Mouse (Mus musculus): ENCODE data around the gene Pmf1.
"Not testable (repeated sequence)": the region's sequence is repeated elsewhere in the genome, so short reads cannot be mapped to it uniquely, and the experiment has no call there.

Gene Pmf1

GRCm38 (mm10) chr3:88395288-88395687, 14.8 kb downstream of the Pmf1 start:
- DNase-seq (ENCODE audit: extremely low spot score), result no peak

GRCm38 (mm10) chr3:88393776-88394375, 16.3 kb downstream of the Pmf1 start:
- DNase-seq (ENCODE audit: extremely low spot score), result no peak

GRCm38 (mm10) chr3:88384364-88384763, 25.8 kb downstream of the Pmf1 start, which contains the start of gene Bglap:
TSS of gene Bglap (minus strand) at chr3:88384464.
- DNase-seq (ENCODE audit: extremely low spot score), result no peak

GRCm38 (mm10) chr3:88382383-88382782, 27.7 kb downstream of the Pmf1 start:
- not testable (repeated sequence) for DNase-seq (ENCODE audit: extremely low spot score)

- peak; percentile 66 for DNase-seq (ENCODE audit: extremely low spot score)
Observed at GRCm38 (mm10) chr3:88381389-88382315, 28.5 kb downstream of the Pmf1 start.

- DNase-seq (ENCODE audit: extremely low spot score), result not testable (repeated sequence)
Observed at GRCm38 (mm10) chr3:88378599-88378998, 31.5 kb downstream of the Pmf1 start, which contains the start of gene Bglap2. TSS of gene Bglap2 (minus strand) at chr3:88378699.

- not testable (repeated sequence) for DNase-seq (ENCODE audit: extremely low spot score)
Observed at GRCm38 (mm10) chr3:88376644-88377043, 33.5 kb downstream of the Pmf1 start.

GRCm38 (mm10) chr3:88375750-88376626, 34.1 kb downstream of the Pmf1 start:
- peak; percentile 57 for DNase-seq (ENCODE audit: extremely low spot score)

GRCm38 (mm10) chr3:88372643-88373042, 37.5 kb downstream of the Pmf1 start, which contains the start of gene Bglap3:
TSS of gene Bglap3 (minus strand) at chr3:88372743.
- not testable (repeated sequence) for DNase-seq (ENCODE audit: extremely low spot score)

- DNase-seq (ENCODE audit: extremely low spot score), result not testable (repeated sequence)
Observed at GRCm38 (mm10) chr3:88368511-88368910, 41.6 kb downstream of the Pmf1 start.

- not testable (repeated sequence) for DNase-seq (ENCODE audit: extremely low spot score)
Observed at GRCm38 (mm10) chr3:88367517-88367916, 42.6 kb downstream of the Pmf1 start.

- DNase-seq (ENCODE audit: extremely low spot score), result peak; percentile 15
Observed at GRCm38 (mm10) chr3:88366830-88367428, 43.2 kb downstream of the Pmf1 start.

GRCm38 (mm10) chr3:88365705-88366361, 44.3 kb downstream of the Pmf1 start:
- DNase-seq (ENCODE audit: extremely low spot score), result no peak

- peak; percentile 76 for DNase-seq (ENCODE audit: extremely low spot score)
Observed at GRCm38 (mm10) chr3:88364337-88364736, 45.8 kb downstream of the Pmf1 start, which contains the start of gene Paqr6. TSS of gene Paqr6 (plus strand) at chr3:88364584.

- no peak for DNase-seq (ENCODE audit: extremely low spot score)
Observed at GRCm38 (mm10) chr3:88363700-88364099, 46.4 kb downstream of the Pmf1 start.

GRCm38 (mm10) chr3:88361612-88362313, 48.4 kb downstream of the Pmf1 start:
- no peak for DNase-seq (ENCODE audit: extremely low spot score)

GRCm38 (mm10) chr3:88361096-88361495, 49.0 kb downstream of the Pmf1 start:
- DNase-seq (ENCODE audit: extremely low spot score), result no peak

- no peak for DNase-seq (ENCODE audit: extremely low spot score)
Observed at GRCm38 (mm10) chr3:88359989-88360388, 50.1 kb downstream of the Pmf1 start.

- no peak for DNase-seq (ENCODE audit: extremely low spot score)
Observed at GRCm38 (mm10) chr3:88359584-88359983, 50.5 kb downstream of the Pmf1 start.

Measured in embryo, embryonic 9.5 days (tissue).